Mouse (Mus musculus): Measurements from ENCODE around the gene Ccnl2. TPM values are rescaled to one million over a fixed set of nuclear protein-coding genes. Genes with fewer than 3 reads are reported as not detected.

Ccnl2 gene
- polyA plus RNA-seq, 1 experiment from 2014 or later, result 163 TPM

- peak overlapping the region; percentile 94 for H3K4me2 ChIP-seq (ENCODE audit: low read depth, low read length)
- H3K9ac ChIP-seq (ENCODE audit: low read depth, low read length), result 0 out of 2 replicates have a peak overlapping the region, but pooled peaks have one; percentile 69
- H3K4me3 ChIP-seq (ENCODE audit: low read depth, low read length), result no peak overlapping the region
- DNase-seq (ENCODE audit: low spot score) (peak; percentile 64), ATAC-seq (ENCODE audit: low read depth) (no peak)
- peak overlapping the region; percentile 81 for H3K27ac ChIP-seq (replicated peaks; ENCODE audit: low read depth, low read length)
- peaks cover 9% of the 10 kb centered on the region; the same call in 1 of the 2 replicates for H3K36me3 ChIP-seq (ENCODE audit: control insufficient read depth, insufficient read depth, low read length)
- no peaks in the 10 kb centered on the region for H3K9me3 ChIP-seq (ENCODE audit: control insufficient read depth, low read length)
- H3K27me3 ChIP-seq (replicated peaks; ENCODE audit: control insufficient read depth, insufficient read depth, low read length), result no peaks in the 10 kb centered on the region
- WGBS, result 60% methylated on average over 8 of the region's 8 CpGs
- peaks cover 36% of the 10 kb centered on the region for H3K4me1 ChIP-seq (ENCODE audit: control insufficient read depth, insufficient read depth, low read length)
Measured at GRCm38 (mm10) chr4:155838187-155839153, 26.2 kb downstream of the Ccnl2 start.

DNA sequence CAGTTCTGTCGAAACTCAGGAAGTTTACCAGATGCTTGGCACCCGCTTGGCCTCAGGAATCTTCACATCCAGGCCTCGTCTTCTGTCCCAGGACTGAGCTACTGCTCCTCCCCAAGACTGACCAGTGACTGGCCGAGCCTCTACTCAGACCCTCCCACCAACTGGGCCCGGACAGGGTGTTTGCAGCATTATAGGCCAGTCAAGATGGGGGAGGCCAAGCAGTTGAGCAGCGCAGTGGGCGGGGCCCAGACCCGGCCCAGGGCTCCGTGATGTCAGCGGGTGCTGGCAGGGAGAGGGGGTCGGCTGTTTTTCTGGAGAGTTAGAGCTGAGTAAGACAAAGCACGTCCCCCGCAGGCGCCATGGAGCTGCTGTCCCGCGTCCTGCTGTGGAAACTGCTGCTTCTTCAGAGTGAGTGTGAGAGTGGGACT is 27.2 kb downstream of the Ccnl2 start, which contains the start of gene Mxra8:
Gene Mxra8 (plus strand): TSS at position 198 of the 428 bp plus-strand sequence.
- peak; percentile 92 for DNase-seq (ENCODE audit: low spot score)
- Histone ChIP-seq H3K4me2 (ENCODE audit: low read depth, low read length) (peak within 1 kb of the TSS; percentile 94), H3K9me3 (ENCODE audit: control insufficient read depth, low read length) (no peaks in the 10 kb centered on the region), H3K4me1 (ENCODE audit: control insufficient read depth, insufficient read depth, low read length) (peaks cover 30% of the 10 kb centered on the region), H3K9ac (ENCODE audit: low read depth, low read length) (peak within 1 kb of the TSS; percentile 69), H3K36me3 (ENCODE audit: control insufficient read depth, insufficient read depth, low read length) (peaks cover 14% of the 10 kb centered on the region; the same call in 1 of the 2 replicates), H3K27me3 (replicated peaks; ENCODE audit: control insufficient read depth, insufficient read depth, low read length) (no peaks in the 10 kb centered on the region), H3K27ac (replicated peaks; ENCODE audit: low read depth, low read length) (peak within 1 kb of the TSS; percentile 81), H3K4me3 (ENCODE audit: low read depth, low read length) (peak within 1 kb of the TSS; percentile 52)
- WGBS, result 6% methylated on average over 16 of the region's 16 CpGs
- peak; percentile 84 for ATAC-seq (ENCODE audit: low read depth)

- H3K27me3 ChIP-seq (replicated peaks; ENCODE audit: control insufficient read depth, insufficient read depth, low read length), result no peaks in the 10 kb centered on the region
- 4% methylated on average over 7 of the region's 8 CpGs for WGBS
- H3K27ac ChIP-seq (replicated peaks; ENCODE audit: low read depth, low read length), result peak overlapping the region; percentile 81
- ATAC-seq (ENCODE audit: low read depth) (no peak), DNase-seq (ENCODE audit: low spot score) (no peak)
- peaks cover 14% of the 10 kb centered on the region; the same call in 1 of the 2 replicates for H3K36me3 ChIP-seq (ENCODE audit: control insufficient read depth, insufficient read depth, low read length)
- H3K4me2 ChIP-seq (ENCODE audit: low read depth, low read length), result peak overlapping the region; percentile 94
- peaks cover 30% of the 10 kb centered on the region for H3K4me1 ChIP-seq (ENCODE audit: control insufficient read depth, insufficient read depth, low read length)
- peak overlapping the region; percentile 69 for H3K9ac ChIP-seq (ENCODE audit: low read depth, low read length)
- no peaks in the 10 kb centered on the region for H3K9me3 ChIP-seq (ENCODE audit: control insufficient read depth, low read length)
- peak overlapping the region; percentile 52 for H3K4me3 ChIP-seq (ENCODE audit: low read depth, low read length)
Measured at GRCm38 (mm10) chr4:155840076-155841002, 28.1 kb downstream of the Ccnl2 start.

DNA sequence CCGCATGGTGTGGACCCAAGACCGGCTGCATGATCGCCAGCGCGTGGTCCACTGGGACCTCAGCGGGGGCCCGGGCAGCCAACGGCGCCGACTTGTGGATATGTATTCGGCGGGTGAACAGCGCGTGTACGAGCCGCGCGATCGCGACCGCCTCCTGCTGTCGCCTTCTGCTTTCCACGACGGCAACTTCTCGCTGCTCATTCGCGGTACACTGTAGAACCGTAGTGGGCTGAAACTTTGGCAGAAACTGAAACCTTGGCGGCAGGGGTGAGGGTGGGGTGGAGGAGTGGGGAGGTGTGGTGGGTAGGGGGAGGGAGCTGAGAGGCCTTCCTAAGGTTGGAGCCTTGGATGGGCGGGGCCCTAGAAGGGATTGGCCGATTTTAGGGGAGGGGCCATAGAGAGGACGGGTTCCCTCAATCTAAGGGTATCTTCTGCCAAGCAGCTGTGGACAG is 28.7 kb downstream of the Ccnl2 start:
- Histone ChIP-seq H3K9ac (ENCODE audit: low read depth, low read length) (peak overlapping the region; percentile 69), H3K27ac (replicated peaks; ENCODE audit: low read depth, low read length) (peak overlapping the region; percentile 81)

DNA sequence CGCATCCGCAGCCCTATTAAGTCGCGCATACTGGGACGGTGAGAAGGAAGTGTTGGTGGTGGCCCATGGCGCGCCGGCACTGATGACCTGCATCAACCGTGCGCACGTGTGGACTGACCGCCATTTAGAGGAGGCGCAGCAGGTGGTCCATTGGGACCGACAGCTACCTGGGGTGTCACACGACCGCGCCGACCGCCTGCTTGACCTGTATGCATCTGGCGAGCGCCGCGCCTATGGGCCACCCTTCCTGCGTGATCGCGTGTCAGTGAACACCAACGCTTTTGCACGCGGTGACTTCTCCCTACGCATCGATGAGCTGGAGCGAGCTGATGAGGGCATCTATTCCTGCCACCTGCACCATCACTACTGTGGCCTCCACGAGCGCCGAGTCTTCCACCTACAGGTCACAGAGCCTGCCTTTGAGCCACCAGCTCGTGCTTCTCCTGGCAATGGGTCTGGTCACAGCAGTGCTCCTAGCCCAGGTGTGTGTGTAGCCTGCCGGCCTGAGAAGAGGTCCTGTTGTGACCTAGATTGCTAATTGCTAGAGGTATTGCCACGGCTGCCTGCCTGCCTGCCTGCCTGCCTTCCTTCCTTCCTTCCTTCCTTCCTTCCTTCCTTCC is 29.5 kb downstream of the Ccnl2 start:
- Histone ChIP-seq H3K4me2 (ENCODE audit: low read depth, low read length) (peak overlapping the region; percentile 94), H3K4me3 (ENCODE audit: low read depth, low read length) (peak overlapping the region; percentile 52), H3K27me3 (replicated peaks; ENCODE audit: control insufficient read depth, insufficient read depth, low read length) (no peaks in the 10 kb centered on the region), H3K27ac (replicated peaks; ENCODE audit: low read depth, low read length) (no peak overlapping the region), H3K9me3 (ENCODE audit: control insufficient read depth, low read length) (no peaks in the 10 kb centered on the region), H3K4me1 (ENCODE audit: control insufficient read depth, insufficient read depth, low read length) (peaks cover 34% of the 10 kb centered on the region), H3K36me3 (ENCODE audit: control insufficient read depth, insufficient read depth, low read length) (peaks cover 14% of the 10 kb centered on the region; the same call in 1 of the 2 replicates), H3K9ac (ENCODE audit: low read depth, low read length) (no peak overlapping the region)
- DNase-seq (ENCODE audit: low spot score), result no peak
- no peak for ATAC-seq (ENCODE audit: low read depth)
- WGBS, result 42% methylated on average over 38 of the region's 38 CpGs

More for the DNA sequence above, 28.7 kb downstream of the Ccnl2 start:
- DNase-seq (ENCODE audit: low spot score) (peak; percentile 89), ATAC-seq (ENCODE audit: low read depth) (peak; percentile 58)
- Histone ChIP-seq H3K4me3 (ENCODE audit: low read depth, low read length) (peak overlapping the region; percentile 52), H3K36me3 (ENCODE audit: control insufficient read depth, insufficient read depth, low read length) (peaks cover 14% of the 10 kb centered on the region; the same call in 1 of the 2 replicates), H3K27me3 (replicated peaks; ENCODE audit: control insufficient read depth, insufficient read depth, low read length) (no peaks in the 10 kb centered on the region), H3K4me1 (ENCODE audit: control insufficient read depth, insufficient read depth, low read length) (peaks cover 30% of the 10 kb centered on the region), H3K4me2 (ENCODE audit: low read depth, low read length) (peak overlapping the region; percentile 94), H3K9me3 (ENCODE audit: control insufficient read depth, low read length) (no peaks in the 10 kb centered on the region)
- WGBS, result under 1% methylated on average over 31 of the region's 32 CpGs

- H3K4me2 ChIP-seq (ENCODE audit: low read depth, low read length), result no peak overlapping the region
- 89% methylated on average over 5 of the region's 5 CpGs for WGBS
- no peak overlapping the region for H3K27ac ChIP-seq (replicated peaks; ENCODE audit: low read depth, low read length)
- ATAC-seq (ENCODE audit: low read depth), result no peak
- H3K4me1 ChIP-seq (ENCODE audit: control insufficient read depth, insufficient read depth, low read length), result peaks cover 31% of the 10 kb centered on the region
- H3K9me3 ChIP-seq (ENCODE audit: control insufficient read depth, low read length), result no peaks in the 10 kb centered on the region
- no peak for DNase-seq (ENCODE audit: low spot score)
- H3K36me3 ChIP-seq (ENCODE audit: control insufficient read depth, insufficient read depth, low read length), result peaks cover 14% of the 10 kb centered on the region; the same call in 1 of the 2 replicates
- H3K27me3 ChIP-seq (replicated peaks; ENCODE audit: control insufficient read depth, insufficient read depth, low read length), result no peaks in the 10 kb centered on the region
- no peak overlapping the region for H3K9ac ChIP-seq (ENCODE audit: low read depth, low read length)
- H3K4me3 ChIP-seq (ENCODE audit: low read depth, low read length), result no peak overlapping the region
Measured at GRCm38 (mm10) chr4:155843231-155843630, 30.9 kb downstream of the Ccnl2 start.

GRCm38 (mm10) chr4:155846871-155847578 is 34.7 kb downstream of the Ccnl2 start, which contains the start of gene Dvl1:
Dvl1 (plus strand) TSS chr4:155847402.
- Histone ChIP-seq H3K4me1 (ENCODE audit: control insufficient read depth, insufficient read depth, low read length) (peaks cover 15% of the 10 kb centered on the region), H3K4me3 (ENCODE audit: low read depth, low read length) (peak within 1 kb of the TSS; percentile 86), H3K27ac (replicated peaks; ENCODE audit: low read depth, low read length) (peak within 1 kb of the TSS; percentile 72), H3K36me3 (ENCODE audit: control insufficient read depth, insufficient read depth, low read length) (peaks cover 8% of the 10 kb centered on the region; the same call in 1 of the 2 replicates), H3K27me3 (replicated peaks; ENCODE audit: control insufficient read depth, insufficient read depth, low read length) (no peaks in the 10 kb centered on the region), H3K4me2 (ENCODE audit: low read depth, low read length) (peak within 1 kb of the TSS; percentile 96), H3K9ac (ENCODE audit: low read depth, low read length) (peak within 1 kb of the TSS; percentile 80), H3K9me3 (ENCODE audit: control insufficient read depth, low read length) (no peaks in the 10 kb centered on the region)
- DNase-seq (ENCODE audit: low spot score) (peak; percentile 94), ATAC-seq (ENCODE audit: low read depth) (peak; percentile 92)
- 8% methylated on average over 12 of the region's 65 CpGs for WGBS

All from embryonic facial prominence, embryonic 14.5 days (tissue).